Mouse (Mus musculus) WW6 (cell line): Measurements from ENCODE around the gene Atrip.

Experiments used
- DNase-seq: peaks from one replicate; pipeline ENCODE4 v3.0.0-alpha.2; 2013; ENCODE audit warnings: low read depth, low spot score

The Atrip gene

DNA sequence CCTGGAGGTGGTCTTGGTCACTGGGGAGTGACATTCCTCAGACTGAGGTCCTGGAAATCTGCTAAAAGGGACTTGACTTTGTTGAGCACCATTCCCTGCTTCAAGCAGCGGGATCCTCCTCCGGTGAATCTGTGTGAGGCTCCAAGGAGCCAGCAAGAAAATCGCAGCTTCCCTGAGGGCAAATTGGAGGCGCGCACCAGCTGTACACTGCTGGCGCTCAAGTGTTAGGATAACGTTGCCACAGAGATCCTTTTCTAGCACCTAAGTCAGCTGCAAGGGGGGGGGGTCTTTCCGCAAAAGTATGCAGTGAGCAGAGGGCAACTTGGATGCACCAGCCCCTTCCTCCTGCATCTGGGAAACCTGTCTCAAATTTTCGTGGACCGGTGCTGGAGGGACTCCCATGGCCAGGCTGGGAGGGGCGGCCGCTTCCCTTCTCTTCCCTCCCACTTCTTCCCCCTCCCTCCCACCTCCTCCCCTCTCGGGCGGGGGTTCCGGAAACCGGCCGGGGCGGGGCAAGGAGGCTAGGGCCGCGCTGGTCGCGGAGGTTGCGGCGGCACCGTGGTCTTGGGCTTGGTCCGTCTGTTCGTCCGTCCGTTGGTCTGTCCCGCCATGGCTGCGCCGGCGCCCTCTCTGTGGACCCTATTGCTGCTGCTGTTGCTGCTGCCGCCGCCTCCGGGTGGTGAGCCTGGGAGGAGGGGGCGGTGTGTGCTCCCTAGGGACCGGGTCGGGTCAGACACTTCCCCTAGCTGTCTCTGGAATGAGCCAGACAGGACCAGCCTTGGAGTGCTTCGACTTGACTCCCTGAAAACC, 35.6 kb downstream of the Atrip start, which contains the start of gene Shisa5:
Shisa5 (plus strand) TSS at position 480 of the 810 bp plus-strand sequence.
- DNase-seq, result no peak

DNA sequence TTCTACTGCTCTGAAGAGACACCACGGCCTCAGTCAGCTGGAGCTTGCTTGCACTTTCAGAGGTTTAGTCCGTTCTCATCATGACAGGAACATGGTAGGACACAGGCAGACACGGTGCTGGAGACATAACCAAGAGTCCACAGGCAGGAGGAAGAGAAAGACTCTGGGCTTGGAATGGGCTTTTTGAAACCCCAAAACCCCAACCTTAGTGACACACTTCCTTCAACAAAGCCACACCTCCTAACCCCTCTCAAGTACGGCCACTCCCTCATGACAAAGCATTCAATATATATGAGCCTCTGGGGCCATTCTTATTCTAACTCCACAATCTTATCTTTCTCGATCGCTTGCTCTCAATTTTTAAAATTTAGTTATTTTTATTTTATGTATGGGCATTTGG, 41.5 kb downstream of the Atrip start:
- DNase-seq, result no peak

DNA sequence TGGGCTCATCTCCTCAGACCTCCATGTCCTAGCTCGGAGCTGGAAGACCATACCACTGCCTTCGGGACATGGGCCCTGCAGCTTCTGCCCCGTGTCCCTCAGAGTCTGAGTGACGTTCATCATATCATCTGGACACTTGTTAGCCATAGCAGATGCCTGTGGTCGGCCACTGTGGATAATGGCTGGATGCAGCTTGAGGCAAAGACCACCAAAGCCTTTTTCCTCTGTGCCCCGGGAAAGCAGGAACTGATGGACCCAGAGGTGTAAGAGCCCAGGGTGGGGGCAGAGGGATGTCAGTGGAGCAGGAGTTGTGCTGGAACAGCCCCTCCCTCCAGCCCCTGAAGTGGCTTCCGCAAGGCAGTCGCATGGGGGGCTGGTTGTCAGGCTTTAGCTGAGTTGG, 42.2 kb downstream of the Atrip start:
- no peak for DNase-seq

DNA sequence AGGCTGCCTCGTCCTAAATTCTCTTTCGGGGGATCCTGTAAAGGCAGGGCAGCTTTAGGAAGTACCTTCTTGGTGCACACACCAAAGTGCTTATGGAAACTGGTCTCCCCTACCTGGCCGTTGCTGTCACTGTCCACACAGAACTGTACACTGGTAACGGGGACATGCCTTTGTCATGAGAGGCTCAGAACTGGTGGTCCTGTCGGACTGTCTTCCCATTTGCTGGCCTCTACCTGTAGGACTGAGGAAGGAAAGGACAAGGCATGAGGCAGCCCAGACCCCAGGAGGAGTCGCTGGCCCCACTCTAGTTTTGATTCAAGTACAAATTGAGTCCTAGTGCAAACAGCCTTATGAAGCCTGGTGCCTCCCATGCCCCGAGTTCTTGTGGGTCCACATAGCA, 42.9 kb downstream of the Atrip start:
- DNase-seq, result no peak

DNA sequence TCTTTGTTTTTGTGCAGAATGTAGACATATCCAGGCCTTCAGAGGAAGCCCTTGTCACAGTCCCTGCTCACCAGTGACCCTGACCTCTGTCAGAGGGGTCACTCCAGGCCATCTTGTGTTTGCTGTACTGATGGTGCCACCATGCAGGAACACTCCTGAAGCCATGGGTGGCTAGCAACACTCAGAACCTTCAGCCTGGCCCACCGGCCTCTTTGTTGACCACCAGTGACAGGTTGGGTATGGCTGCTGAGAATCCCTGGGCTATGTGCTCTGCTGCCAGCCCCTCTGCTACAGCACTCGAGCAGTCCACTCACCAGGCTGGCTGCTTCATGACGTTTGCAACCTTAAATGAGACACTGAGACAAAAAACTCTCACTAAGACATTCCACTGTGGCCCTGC, 43.6 kb downstream of the Atrip start:
- no peak for DNase-seq

DNA sequence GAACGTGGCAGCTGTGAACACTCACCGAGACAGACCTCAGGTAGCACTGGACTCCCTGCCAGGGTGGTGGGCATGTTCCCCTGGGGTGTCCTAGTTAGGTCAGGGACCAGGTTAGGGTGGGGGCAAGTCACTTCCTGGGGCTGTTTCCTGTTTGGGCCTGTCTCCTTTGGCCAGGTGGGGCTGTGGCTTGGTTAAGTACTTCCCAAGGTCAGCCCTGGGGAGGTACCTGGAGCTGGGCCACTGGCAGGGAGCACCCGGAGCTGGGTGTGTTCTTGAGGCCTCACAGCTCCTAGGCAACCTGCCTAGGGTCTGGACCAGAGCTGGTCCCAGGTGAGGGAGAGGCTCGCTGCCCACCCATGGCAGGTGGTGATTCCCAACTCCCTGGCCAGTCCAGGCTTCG, 45.0 kb downstream of the Atrip start:
- DNase-seq, result no peak

DNA sequence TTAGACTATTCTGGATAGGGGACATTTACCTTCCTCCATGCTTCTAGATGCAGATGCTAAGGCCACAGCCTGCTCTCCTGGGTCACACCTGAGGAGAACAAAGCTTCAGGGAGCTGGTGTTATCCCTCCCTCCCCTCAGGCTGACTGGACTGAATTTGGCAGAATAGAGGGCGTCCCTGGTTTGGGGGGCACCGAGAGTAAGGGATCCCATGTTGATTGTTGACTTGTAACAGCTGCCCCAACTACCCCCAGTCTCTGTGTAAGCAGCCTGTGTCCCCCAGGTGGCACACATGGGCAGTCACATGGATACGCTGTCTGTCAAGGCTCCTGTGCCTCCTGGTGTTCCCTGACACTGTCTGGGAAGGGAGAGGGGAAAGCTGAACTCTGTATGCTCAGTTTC, 45.5 kb downstream of the Atrip start:
- DNase-seq, result no peak

DNA sequence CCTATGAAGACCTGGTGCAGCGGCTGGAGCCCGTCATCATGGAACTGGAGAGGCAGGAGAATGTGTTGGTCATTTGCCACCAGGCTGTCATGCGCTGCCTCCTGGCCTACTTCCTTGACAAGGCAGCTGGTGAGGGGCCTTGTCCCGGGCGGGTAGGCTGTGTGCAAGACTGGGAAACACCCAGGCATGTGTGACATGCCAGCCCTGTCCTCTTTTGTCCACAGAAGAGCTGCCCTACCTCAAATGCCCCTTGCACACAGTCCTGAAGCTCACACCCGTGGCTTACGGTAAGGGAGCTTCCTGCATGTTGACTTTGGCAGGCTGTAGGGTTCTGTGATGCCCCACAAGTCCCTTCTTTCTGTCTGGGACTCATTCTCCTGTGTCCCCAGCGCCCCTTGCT, 46.4 kb downstream of the Atrip start:
- DNase-seq, result no peak

DNA sequence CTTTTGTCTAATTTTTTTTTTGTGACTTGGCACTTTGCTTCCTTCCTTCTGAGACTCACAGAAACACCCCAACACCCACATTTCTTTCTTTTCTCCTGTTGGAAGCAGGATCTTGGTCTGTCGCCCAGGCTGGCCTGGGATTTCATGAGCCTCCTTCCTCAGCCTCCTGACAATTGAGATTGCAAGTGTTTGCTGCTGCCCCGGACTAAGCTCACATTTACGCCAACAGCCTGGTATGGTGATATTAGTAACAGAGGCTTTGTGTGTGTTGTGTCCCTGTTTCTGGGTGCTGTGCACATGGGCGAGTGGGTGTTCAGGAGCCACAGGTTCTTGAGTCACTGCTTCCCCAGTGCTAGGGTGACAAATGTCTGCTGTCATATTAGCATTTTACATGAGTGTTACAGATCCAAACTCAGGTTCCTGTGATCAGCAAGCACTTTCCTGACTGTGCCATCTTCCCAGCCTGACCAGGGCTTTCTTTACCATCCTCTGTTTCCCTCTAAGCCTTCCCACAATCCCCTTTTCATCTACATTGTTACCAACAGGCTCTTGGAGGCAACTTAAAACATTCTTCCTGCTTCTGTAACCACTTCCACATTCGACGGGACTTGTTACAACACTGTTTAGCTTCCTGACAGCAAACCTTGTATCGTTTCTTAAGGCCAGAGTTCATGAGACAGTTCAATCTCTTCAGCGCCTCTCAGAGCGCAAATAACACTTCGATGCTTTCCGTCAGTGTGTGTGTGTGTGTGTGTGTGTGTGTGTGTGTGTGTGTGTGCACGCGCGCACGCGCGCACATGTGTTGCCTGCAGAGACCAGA, 50.8 kb downstream of the Atrip start:
- no peak for DNase-seq

DNA sequence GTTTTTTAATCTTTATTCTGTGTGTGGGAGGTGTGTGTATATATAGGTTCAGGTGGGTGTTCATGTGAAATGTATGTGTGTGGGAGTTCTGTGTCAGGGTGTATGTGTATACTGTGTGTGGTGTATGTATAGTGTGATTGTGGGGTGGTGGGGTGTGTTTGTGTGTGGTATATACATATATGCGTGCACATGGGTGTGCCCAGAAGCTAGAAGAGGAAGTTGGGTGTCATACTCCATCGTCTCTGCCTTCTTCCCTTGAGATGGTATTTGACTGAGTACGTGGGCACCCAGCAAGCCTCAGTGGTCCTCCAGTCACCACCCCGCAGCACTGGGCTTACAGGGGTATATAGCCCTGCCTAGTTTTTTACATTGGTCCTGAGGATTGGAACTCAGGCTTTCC, 52.5 kb downstream of the Atrip start:
- no peak for DNase-seq

DNA sequence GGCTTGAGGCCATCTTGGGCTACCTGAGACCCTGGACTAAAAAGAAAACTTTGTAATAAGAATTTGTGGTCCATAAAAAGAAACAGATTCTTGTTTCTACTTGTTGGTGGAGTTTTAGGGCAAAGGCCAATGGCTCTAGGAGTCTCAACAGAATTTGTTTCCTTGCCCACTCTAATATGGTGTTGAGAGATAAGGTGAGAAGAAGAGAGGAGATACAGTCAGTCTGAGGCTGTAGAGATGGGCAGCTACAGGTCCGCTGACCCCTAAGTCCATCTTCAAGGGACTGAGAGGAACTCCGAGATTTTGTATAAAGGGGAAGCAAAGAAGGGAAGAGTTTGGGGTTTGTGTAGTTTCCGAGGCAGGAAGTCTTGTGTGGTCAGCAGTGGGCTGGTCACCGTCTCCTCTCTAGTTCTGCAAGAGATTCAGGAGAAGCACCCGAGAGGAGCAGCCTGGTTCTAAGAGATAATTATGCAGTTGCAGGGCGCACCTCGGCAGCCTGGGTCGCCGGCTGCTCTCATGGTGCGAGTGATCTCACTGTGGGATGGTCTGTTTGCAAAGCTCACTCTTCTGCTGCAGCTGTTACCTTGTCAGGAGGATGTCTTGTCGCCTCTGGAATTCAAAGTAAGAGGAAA, 56.8 kb downstream of the Atrip start:
- DNase-seq, result no peak

DNA sequence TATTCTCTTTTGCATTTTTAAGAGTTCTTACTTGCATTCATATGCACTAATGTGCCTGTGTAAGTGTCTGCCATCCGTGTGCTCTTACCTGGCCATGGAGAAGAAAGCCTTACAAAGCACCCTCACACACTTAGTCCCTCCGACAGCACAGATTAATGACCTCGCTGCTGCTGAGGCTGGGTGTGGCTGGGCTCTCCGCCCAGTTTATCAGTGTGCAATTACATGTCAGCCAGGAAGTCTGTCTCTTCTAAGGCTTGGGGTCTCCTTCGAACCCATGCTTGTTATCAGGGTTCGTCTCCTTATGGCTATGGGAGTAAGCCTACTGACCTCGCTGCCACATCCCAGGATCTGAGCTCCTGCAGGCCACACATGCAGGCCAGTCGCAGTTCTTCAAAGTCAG, 58.5 kb downstream of the Atrip start:
- DNase-seq, result no peak

DNA sequence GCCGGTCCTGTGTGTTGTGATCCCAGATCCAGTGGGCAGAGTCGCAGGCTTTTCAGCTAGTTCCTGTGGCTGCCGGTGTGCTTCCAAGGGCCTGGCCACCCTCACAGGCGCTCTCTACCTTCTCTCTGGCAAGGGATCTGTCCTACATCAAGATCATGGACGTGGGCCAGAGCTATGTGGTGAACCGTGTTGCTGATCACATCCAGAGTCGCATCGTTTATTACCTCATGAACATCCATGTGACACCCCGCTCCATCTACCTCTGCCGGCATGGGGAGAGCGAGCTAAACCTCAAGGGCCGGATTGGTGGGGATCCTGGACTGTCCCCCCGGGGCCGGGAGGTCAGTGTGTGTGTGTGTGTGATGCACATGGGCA, 63.6 kb downstream of the Atrip start:
- DNase-seq, result no peak

DNA sequence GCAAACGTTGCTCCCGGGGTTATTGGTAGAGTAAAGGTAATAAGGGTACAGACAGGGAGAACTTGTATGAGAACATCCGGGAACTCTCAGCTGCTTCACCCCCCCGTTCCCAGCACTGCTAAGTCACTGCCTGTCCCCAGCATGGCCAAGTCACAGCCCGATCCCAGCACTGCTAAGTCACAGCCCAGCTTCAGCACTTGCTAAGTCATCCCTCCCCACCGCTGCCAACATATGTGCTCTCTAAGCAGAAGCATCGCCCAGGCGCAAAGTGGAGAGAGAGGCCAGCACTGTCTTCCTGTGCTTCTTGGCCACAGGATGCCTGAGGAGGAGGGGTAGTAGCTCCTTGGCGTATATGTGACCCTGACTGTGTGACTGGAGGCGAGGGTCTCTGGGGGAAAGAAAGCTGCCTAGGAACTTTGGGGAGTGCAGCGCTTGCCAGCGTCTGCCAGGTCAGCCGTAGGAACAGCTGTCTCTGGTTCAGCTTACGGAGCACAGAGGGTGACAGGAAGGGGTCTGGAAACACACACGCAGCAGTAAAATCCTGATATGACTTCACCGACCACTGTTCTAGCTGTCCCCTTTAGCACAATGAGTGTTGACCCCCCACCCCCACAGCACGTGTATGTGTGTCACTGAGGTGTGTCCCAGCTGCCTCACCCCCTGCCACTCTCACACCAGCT, 64.1 kb downstream of the Atrip start:
- DNase-seq, result no peak

DNA sequence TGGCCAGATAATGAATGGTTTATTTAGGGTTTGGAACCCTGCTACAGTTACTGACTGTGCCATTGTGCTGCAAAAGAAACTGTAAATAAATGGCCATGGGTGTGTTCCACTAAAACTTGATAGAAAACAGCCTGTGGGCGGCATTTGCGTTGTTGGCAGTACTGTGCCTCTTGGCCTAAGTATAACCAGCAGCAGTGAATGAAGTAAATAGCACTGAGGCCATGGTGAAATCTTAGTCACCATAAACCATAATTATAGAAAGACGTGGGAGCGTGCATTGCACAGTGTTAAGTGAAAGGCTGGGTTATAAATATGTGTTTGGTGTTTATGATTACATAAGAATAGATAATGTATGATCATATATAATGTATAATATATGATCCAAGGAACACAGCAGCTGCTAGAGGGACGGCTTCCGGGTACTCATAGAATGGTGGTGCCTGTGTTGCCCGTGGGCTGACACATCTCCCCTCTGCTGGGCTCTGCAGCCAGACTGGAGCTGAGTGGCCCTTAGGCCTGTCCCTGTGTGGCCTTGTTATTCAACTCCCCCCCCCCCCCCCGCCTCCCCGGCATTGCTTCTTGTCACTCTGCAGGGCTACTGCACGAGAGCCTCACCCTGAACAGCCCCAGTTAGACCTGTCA, 64.8 kb downstream of the Atrip start:
- no peak for DNase-seq

DNA sequence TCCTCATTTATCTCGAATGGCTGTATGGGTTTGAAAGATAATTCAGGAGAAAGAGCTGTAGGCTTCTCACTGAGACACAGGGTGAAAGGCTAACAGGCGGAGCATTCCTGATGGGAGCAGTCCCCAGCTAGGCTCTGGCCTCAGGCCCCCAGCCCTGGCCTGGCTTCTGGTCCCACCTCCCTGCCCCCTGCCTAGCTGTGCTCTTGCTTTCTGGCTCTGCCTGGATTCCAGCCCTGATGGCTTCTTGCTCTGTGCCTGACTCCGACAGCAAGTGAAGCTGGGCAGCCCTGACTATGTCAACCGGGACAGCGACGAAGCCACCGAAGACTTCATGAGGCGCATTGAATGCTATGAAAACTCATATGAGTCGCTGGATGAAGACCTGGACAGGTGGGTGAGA, 65.8 kb downstream of the Atrip start:
- no peak for DNase-seq
